Mouse (Mus musculus) gastrocnemius, adult 2 months (tissue): ENCODE data around the gene Gm13199. TPM values are rescaled to one million over a fixed set of nuclear protein-coding genes. Genes with fewer than 3 reads are reported as not detected.
A peak's percentile ranks its signal among the peaks of the same experiment; 100 is the strongest.

ENCODE experiments used
- DNase-seq: peaks from one replicate; pipeline ENCODE4 v3.0.0; 2022
- H3K27ac ChIP-seq: fragments of 200-600 bp; 2 replicates; pipeline ENCODE4 v1.8.1; 2022; ENCODE audit warnings: mild to moderate bottlenecking
- H3K4me3 ChIP-seq: fragments of 200-600 bp; 2 replicates; pipeline ENCODE4 v1.8.1; 2022; ENCODE audit warnings: mild to moderate bottlenecking, moderate library complexity
- CTCF ChIP-seq: fragments of 200-600 bp; IDR thresholded peaks from 2 replicates; pipeline ENCODE4 v1.8.1; 2022; ENCODE audit warnings: antibody characterized with exemption, mild to moderate bottlenecking, moderate library complexity
- intact Hi-C: fragments of 180-260 bp; cut with DNase I; formaldehyde crosslinking; loops from one replicate; pipeline ENCODE4 v1.15.1; 2025
- total RNA-seq, 2 experiments: library from RNA; stranded (reverse); gene quantifications; 2 replicates each; pipeline ENCODE4 v1.2.3; 2021

Gene Gm13199
- total RNA-seq, 2 experiments from 2014 or later = not detected

- TF ChIP-seq CTCF = no peak
- intact Hi-C loops = no loop called here
- Histone ChIP-seq H3K4me3 (no peak overlapping the region), H3K27ac (no peak overlapping the region)
- no peak for DNase-seq
These were observed 11.6 kb downstream of the Gm13199 start for GRCm38 (mm10) chr2:5851116-5851515.

DNA sequence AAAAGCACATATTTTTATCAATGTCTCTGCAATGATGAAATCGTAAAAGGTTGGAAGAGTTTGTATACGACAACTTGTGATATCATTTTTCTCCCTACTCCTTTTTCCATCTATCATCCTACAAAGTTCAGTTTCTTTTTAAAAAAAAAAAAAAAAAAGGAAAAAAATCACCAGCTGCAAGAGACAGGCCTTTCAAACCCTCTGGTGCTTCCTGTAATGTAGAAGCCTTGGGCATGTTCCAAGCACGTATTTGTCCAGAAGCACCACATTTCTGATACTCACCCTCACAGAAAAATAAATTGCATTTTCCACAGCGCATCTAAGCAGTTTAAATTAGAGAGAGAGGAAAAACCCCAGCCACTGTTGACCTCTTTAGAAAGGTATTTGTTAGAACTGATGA lies 16.9 kb downstream of the Gm13199 start:
- intact Hi-C loops = loop anchor here (2.0 to 10.0 kb wide), 2 partner anchors 49 to 99 kb away; partner anchors contain the start of genes Dhtkd1 and Sec61a2
- TF ChIP-seq CTCF = no peak

GRCm38 (mm10) chr2:5844873-5845631 lies 17.7 kb downstream of the Gm13199 start, which contains the start of the genes Nudt5 and Cdc123:
Gene Nudt5, plus strand, starts transcription at chr2:5845019.
Gene Cdc123, minus strand, starts transcription at chr2:5845164.
- peak within 1 kb of the TSS; percentile 96 for H3K27ac ChIP-seq
- intact Hi-C loops = loop anchor here (2.0 to 10.0 kb wide), 2 partner anchors 50 to 100 kb away; partner anchors contain the start of genes Dhtkd1 and Sec61a2
- H3K4me3 ChIP-seq = peak within 1 kb of the TSS; percentile 75
- DNase-seq = peak; percentile 90
- TF ChIP-seq CTCF = peak; percentile 90

More for the DNA sequence above, 16.9 kb downstream of the Gm13199 start:
- Histone ChIP-seq H3K27ac (peak overlapping the region; percentile 96), H3K4me3 (peak overlapping the region; percentile 75)
- DNase-seq = no peak

DNA sequence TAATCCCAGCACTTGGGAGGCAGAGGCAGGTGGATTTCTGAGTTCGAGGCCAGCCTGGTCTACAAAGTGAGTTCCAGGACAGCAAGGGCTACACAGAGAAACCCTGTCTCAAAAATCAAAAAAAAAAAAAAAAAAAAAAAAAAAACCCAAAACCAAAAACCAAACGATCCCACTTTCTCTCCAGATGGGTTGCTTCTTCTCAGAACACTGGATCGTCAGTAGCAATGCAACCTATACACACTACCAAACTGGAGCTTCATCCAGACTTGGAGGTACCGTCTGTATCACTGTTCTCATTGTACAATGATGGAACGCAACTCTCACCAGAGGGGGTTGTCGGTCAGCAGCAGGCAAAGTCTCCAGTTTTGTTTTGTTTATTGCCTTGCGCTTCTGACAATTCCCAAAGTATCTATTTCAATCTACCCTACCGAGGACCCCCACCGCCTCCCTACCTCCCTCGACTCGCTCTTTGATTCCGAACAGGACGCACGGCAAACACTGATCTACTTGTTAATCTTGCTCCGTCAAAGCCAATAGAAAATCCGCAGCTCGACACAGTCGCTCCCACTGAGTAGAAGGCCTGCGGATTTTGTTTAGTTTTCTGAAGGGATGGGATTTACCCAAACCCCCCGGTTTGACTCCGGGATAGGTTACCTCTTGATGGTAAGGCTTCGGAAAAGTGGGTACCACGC lies 18.4 kb downstream of the Gm13199 start:
- no peak for DNase-seq
- TF ChIP-seq CTCF = no peak
- H3K4me3 ChIP-seq = peak overlapping the region; percentile 75

GRCm38 (mm10) chr2:5840815-5841214 lies 21.9 kb downstream of the Gm13199 start:
- intact Hi-C loops = loop anchor here (10.0 kb wide), 1 partner anchor 104 kb away; the partner anchor contains the start of gene Dhtkd1
- Histone ChIP-seq H3K27ac (no peak overlapping the region), H3K4me3 (no peak overlapping the region)
- no peak for TF ChIP-seq CTCF
- no peak for DNase-seq

More for the DNA sequence above, 18.4 kb downstream of the Gm13199 start:
- H3K27ac ChIP-seq = peak overlapping the region; percentile 96
- intact Hi-C loops = loop anchor here (2.0 to 10.0 kb wide), 2 partner anchors 50 to 100 kb away; partner anchors contain the start of genes Dhtkd1 and Sec61a2

- no peak for TF ChIP-seq CTCF
- Histone ChIP-seq H3K4me3 (no peak overlapping the region), H3K27ac (no peak overlapping the region)
- intact Hi-C loops = no loop called here
- no peak for DNase-seq
These were observed 37.3 kb downstream of the Gm13199 start for GRCm38 (mm10) chr2:5825265-5825913.

- intact Hi-C loops = no loop called here
- DNase-seq = no peak
- no peak for TF ChIP-seq CTCF
These were observed 38.0 kb downstream of the Gm13199 start for GRCm38 (mm10) chr2:5824685-5825084.

DNA sequence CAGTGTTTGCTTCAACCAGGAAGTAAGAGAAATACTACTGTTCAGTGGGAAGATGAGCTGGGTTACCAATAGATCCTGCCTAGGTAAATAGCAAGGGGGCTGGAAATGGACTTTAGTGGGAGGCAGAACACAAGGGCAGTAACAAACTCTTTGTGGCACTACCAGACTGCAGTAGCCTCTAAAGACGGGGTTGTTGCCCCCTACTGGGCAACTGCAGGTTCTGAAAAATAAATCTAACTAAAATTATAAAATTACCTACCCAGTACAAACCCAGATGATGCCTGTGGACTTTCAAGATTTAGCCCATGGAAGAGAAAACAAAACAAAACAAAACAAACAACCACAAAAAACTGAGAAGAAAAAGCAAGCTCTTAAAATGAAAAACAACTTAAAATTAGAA lies 38.5 kb downstream of the Gm13199 start:
- Histone ChIP-seq H3K27ac (no peak overlapping the region), H3K4me3 (no peak overlapping the region)
- intact Hi-C loops = no loop called here
- peak; percentile 45 for TF ChIP-seq CTCF
- no peak for DNase-seq

More at GRCm38 (mm10) chr2:5824685-5825084, 38.0 kb downstream of the Gm13199 start:
- no peak overlapping the region for H3K27ac ChIP-seq
- H3K4me3 ChIP-seq = no peak overlapping the region

DNA sequence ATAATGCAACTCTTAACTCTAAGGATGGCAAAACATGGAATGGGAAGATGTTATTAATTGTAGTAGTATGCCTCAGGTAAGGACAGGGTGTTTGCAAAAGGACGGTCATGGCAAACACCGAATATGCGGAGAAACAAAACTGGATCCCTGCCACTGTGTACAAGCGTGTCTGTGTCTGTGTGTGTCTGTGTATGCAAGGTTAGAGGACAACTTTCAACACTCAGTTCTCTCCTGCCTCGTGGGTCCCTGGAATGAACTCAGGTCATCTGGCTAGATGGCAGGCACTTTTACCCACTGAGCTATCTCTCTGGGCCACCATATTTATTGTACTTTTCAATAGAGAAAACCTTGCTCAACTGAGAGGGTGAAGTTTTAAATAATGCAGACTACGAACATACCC lies 40.3 kb downstream of the Gm13199 start:
- DNase-seq = no peak
- intact Hi-C loops = no loop called here
- H3K27ac ChIP-seq = no peak overlapping the region
- no peak overlapping the region for H3K4me3 ChIP-seq
- no peak for TF ChIP-seq CTCF

DNA sequence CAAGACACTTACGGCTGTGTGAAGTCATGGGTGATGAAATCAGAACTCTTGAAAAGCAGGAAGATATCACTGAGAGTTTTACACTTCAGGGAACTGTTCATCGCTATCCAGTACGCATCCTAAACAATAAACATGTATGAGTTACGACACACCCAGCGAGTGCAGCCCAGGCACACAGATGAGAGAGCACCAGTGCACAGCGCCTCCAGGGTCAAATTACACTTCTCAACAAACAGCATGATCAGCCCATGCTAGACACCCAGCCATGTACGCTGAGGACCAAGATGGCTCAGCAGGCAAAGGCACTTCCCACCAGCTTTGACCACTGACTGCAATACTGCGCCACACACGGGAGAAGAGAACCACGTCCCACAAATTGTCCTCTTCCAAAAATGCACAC lies 41.5 kb downstream of the Gm13199 start:
- Histone ChIP-seq H3K4me3 (no peak overlapping the region), H3K27ac (no peak overlapping the region)
- DNase-seq = no peak
- TF ChIP-seq CTCF = no peak
- intact Hi-C loops = no loop called here

Other genes with a start within 250 kb of the Gm13199 start
- gene Camk1d, start 148.4 kb downstream of the Gm13199 start, total RNA-seq = 1 to 10 TPM; 1.6 TPM
- gene Nudt5, start 17.9 kb downstream of the Gm13199 start, total RNA-seq = 1 to 10 TPM; 2.6 to 5.1 TPM
- gene Cdc123, start 17.8 kb downstream of the Gm13199 start, total RNA-seq = 10 to 100 TPM; 79.2 to 89.7 TPM
- gene Sec61a2, start 32.5 kb upstream of the Gm13199 start, total RNA-seq = 10 to 100 TPM; 35.4 to 36.1 TPM
- gene Dhtkd1, start 79.9 kb upstream of the Gm13199 start, total RNA-seq = 1 to 10 TPM; 2.2 to 4.3 TPM
- 10 to 100 TPM; 26.5 to 27.2 TPM for gene Upf2, start 88.5 kb upstream of the Gm13199 start, total RNA-seq